Mouse (Mus musculus) spleen, embryonic (tissue): ENCODE results near the gene Zfp518a.

Source experiments
- CTCF ChIA-PET: fragments of 350-600 bp; sonication (Branson Sonifier 250); formaldehyde crosslinking; loops from one replicate; lab custom pipeline; 2022; lab: Charles Lee

Gene Zfp518a

GRCm38 (mm10) chr19:40894519-40895392, at the start of gene Zfp518a:
Zfp518a (plus strand) TSS chr19:40894705.
- CTCF ChIA-PET, result no interaction called here

DNA sequence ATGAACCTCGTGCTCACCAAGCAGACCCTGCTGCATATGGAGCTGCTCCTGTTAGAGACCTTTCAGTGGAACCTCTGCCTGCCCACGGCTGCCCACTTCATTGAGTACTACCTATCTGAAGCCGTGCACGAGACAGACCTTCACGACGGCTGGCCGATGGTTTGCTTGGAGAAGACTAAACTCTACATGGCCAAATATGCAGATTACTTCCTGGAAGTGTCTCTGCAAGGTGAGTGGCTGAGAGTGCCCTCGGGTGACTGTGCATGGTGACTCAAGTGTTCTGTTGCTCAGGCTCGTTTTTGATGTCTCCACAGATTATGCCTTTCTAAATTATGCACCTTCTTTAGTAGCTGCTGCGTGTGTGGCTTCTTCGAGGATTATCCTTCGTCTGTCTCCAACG, 49.8 kb upstream of the Zfp518a start:
- CTCF ChIA-PET, result no interaction called here

GRCm38 (mm10) chr19:40849391-40849790, 45.1 kb upstream of the Zfp518a start:
- CTCF ChIA-PET, result no interaction called here

GRCm38 (mm10) chr19:40859555-40859954, 35.0 kb upstream of the Zfp518a start:
- CTCF ChIA-PET, result no interaction called here

DNA sequence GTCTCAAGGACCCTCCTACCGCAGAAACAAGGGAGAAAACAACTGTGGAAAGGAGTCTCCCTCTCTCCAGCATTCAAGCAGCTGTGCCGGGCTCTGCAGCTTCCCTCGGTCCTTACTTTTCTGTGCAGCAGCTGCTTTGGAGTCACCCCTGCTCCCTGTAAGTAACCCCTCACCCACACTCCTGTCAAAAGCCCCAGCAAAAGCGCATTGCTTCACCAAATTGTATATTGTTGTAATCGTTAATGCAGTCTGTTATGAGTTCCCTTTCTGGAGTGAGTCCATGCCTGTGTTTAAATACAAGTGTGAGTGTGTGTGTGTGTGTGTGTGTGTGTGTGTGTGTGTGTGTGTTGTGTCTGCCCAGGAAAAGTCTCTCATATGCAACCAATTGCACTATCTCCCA, 26.2 kb upstream of the Zfp518a start:
- CTCF ChIA-PET, result no interaction called here

DNA sequence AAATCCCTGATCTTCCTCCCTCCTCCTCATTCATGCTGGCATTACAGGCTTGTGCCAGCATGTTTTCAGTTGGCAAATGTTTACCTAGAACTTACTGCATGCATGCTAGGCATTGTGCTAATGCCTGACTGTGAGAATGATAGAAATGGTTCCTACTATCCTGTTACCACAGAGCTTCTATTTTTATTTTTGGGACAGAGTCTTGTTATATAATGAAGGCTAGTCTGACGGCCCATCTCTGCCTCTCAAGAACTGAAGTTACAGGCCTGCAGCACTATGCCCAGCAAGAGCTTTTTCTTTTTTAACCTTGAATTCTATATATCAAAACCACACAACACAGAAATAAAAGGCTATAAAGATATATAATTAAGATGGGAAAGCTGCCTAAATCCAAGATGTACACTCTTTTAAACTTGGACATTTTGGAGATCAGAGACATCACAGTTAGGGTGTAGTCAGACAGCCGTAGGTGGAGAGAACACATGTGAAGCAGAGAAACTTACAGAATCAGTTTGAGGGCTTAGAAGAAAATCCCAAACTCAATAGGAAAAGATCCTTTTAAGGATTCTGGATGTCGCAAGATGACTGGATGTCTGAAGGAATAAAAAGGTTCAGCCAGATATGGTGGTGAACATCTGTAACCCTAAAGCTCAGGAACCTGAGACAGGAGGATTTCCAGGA, 24.9 kb upstream of the Zfp518a start:
- CTCF ChIA-PET, result no interaction called here

DNA sequence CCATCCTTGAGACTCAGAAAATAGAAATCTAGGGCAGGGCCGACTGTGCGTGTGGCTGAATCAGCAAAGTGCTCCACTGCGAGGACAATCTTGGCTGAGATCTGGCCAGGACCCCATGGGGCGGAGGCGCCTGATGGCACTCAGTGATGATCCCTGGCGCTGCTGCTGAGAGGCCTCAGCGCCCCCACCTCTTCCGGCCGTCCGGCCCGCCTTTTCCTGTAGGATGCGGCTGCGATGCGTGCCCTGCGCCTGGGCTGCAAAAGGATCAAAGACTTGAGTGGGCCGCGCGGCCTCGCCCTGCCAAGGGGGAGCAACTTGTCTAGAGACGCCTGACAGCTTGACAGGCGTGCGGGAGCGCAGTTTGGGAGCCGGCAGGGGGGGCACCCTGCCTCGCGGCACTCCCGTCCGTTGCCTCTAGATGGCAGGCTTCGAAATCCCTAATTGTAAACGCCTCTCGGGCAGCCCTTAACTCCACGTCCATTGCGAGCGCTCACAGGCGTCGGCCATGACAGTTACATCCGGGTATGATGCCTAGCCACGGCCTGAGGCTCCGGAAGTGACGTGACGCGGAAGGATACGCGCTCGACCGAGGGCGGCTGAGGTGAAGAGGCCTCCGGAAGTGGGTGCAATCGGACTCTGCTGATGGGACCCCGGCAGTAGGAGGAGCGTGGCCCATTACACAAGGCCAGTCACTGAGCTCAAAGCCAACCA, 21.4 kb upstream of the Zfp518a start:
- CTCF ChIA-PET, result no interaction called here

DNA sequence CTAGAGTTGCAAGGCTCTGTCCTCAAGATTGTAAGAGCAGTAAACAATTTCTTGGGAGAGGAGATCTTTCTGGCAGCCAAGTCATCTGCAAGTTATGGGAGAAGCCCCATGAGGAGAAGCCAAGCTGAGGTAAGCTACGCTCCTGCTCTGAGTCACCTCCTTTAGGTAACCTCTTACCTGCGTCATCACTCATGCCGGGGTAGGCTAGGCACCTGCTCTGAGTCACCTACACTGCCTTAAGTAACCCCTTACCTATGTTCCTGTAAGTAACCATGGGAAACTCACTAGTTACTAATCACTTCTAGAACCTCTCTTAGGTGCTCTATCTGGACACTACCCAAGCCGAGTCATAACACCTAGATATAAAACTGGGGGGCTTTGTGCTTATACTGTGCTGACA, 12.8 kb upstream of the Zfp518a start:
- CTCF ChIA-PET, result no interaction called here

GRCm38 (mm10) chr19:40888887-40889286, 5.6 kb upstream of the Zfp518a start:
- CTCF ChIA-PET, result no interaction called here

GRCm38 (mm10) chr19:40894071-40894506, 416 bp upstream of the Zfp518a start:
- CTCF ChIA-PET, result interaction anchor here (0.5 kb wide), 1 partner anchor 20 kb away, joined by 3 read pairs; no protein-coding TSS in a partner anchor

GRCm38 (mm10) chr19:40895393-40895703, 843 bp downstream of the Zfp518a start:
- CTCF ChIA-PET, result no interaction called here

GRCm38 (mm10) chr19:40931581-40932369, 37.3 kb downstream of the Zfp518a start:
- CTCF ChIA-PET, result no interaction called here

DNA sequence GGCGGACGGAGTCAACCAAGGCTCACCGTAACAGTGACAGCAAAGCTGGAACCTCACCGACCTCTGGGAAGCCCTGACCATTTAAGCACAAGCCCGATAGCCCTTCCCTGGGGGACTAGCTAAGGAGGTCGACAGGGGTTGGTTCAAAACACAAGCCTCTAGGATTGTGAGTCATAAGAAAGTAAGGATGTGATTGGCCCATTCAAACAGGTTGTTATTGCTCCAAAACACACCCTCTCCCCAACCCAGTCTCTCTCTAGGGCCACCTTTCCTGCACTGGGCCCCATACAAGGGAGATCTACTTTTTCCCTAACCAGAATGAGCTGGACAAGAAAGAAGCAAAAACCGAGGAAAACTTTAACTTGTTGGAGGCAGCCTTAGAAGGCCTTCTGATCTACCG, 40.9 kb downstream of the Zfp518a start:
- CTCF ChIA-PET, result no interaction called here

DNA sequence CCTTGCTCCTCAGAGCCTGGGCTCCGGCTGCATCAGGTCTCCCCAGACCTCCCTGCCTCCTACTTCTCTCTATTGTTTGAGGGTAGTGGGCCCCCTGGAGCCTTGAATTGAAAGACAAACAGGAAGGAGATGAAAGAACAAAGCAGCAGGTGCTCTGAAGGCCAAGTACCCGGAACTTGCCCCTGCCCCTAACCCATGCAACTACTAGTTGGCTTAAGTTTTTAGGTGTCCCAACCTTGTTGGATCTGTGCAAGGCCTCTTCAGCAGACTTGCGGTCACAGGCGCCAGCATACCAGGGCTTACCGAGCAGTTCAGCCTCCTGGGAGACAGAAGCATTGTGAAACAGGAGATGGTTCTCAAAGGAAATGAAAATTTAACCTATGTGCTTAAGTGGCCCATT, 41.5 kb downstream of the Zfp518a start:
- CTCF ChIA-PET, result no interaction called here

DNA sequence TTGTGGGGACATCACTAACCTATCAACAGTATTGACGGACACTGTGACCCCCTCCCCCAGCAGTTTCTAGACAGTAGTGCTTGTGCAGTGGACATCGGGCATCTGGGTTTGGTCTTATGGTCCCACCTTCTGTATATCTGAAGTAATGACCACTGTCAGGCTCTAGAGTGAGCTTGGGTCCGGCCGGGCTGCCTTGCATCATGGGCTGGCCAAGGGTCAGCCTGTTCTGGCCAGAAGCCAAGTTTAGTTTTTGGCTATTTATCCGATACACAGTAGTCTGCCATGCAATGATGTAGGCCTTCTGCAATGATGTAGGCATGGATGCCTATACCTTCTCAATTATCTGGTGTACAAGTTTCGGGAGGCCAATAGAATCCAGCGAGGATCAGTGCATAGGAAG, 49.0 kb downstream of the Zfp518a start:
- CTCF ChIA-PET, result no interaction called here

DNA sequence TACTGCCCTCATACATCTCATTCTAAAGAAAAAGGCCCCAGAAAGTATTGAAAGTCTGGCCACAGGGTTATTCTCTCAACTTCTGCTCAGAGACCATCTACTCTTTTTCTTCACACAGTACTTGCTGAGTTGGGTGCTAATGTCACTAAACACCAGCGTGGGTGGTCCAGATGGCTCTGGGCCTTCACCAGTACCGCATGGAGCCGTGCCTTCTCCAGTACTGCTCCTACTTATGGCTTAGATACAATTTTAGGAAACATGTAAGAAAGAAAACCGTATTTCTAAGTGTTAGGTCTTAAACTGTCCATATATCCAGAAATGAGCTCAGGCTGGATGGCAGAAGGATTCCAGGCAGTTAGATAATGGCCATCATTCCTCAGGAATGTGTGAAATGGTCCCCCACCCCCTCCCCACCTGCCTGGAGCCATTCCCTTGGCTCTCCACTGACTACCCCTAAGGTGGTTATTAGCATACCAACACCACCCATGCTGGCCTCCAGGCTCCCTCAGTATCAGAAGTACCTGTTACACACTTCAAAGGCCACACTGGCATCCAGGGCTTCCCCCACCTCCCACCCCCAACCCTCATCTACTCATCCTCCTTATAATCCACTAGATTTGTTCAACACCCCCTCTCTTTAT, 52.6 kb downstream of the Zfp518a start:
- CTCF ChIA-PET, result no interaction called here

DNA sequence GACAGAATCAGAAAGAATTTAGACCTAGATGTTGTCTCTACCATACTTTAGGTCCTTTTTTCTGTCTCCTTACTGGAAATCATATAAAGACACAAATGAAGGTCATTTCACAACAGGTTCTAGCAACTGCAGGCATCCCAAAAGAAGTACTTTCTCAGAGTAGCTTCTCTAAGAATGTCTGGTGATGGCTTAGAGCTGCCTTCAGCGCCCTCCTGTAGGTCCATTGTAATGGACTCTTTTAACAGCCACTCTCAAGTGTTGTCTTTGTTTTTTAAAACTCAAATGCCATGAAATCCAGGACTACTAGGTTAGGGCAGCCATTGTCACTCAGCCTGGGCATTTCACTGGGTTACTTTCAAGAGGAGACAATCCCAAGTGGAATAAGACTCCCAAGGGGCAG, 64.5 kb downstream of the Zfp518a start:
- CTCF ChIA-PET, result no interaction called here

DNA sequence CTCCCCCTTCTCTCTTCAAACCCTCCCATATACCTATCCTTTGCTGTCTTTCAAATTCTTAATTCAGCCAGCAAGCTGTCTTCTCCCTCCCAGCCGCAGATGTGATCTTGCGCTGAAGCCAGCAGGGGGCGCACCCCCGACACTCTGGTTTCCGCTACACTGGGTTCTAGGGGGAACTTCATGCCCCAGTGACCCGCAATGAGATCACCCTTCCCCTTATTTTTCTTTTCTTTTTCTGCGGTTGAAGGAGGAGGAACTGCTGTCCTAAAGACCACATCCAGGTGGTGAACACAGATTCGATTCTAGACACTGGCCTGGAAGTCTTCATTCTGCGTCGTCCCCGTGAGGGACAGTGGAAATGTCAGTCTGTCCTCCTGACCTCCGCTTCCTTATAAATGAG, 68.5 kb downstream of the Zfp518a start:
- CTCF ChIA-PET, result interaction anchor here (1.2 kb wide), 1 partner anchor 9 kb away, joined by 3 read pairs; no protein-coding TSS in a partner anchor

- CTCF ChIA-PET, result interaction anchor here (0.6 to 1.6 kb wide), 6 partner anchors 13 to 304 kb away, joined by 3 to 14 read pairs (median 4); no protein-coding TSS in a partner anchor
Measured at GRCm38 (mm10) chr19:40964367-40964891, 69.9 kb downstream of the Zfp518a start.
